Mouse (Mus musculus) urinary bladder, postnatal 0 days (tissue): ENCODE measurements around the gene Hes5. TPM values are rescaled to one million over a fixed set of nuclear protein-coding genes. Genes with fewer than 3 reads are reported as not detected.

Experiments used
- polyA plus RNA-seq: library from polyadenylated mRNA; unstranded; fragments of >200 nt; fragmentation: Nextera tagmentation; extraction: Ambion mirVana; gene quantifications from 2 replicates; pipeline ENCODE4 v1.2.1, GENCODE M21; 2015

The Hes5 gene
- polyA plus RNA-seq: not detected in 2 replicates

GRCm38 (mm10) chr4:154960690-154961225, at the start of gene Hes5:
TSS of gene Hes5 (plus strand) at chr4:154960923.

GRCm38 (mm10) chr4:154928395-154929087, 32.2 kb upstream of the Hes5 start, which contains the start of gene Tnfrsf14:
TSS of gene Tnfrsf14 (minus strand) at chr4:154928563.

GRCm38 (mm10) chr4:154963901-154964580, 3.3 kb downstream of the Hes5 start, which contains the start of gene Pank4:
TSS of gene Pank4 (plus strand) at chr4:154964123.

Other genes starting within 250 kb of the Hes5 start
- gene Ttc34, start 123.5 kb upstream of the Hes5 start, polyA plus RNA-seq: 0.05 and 0.06 TPM in 2 replicates
- 0.07 TPM in 1 of 2 replicates, not detected in the other for gene Mmel1, start 91.3 kb upstream of the Hes5 start, polyA plus RNA-seq
- gene Fam213b, start 61.8 kb upstream of the Hes5 start, polyA plus RNA-seq: 27.3 and 29.2 TPM in 2 replicates
- 2.7 and 2.8 TPM in 2 replicates for gene Tnfrsf14, start 32.4 kb upstream of the Hes5 start, polyA plus RNA-seq
- 18.8 and 19.7 TPM in 2 replicates for gene Pank4, start 3.2 kb downstream of the Hes5 start, polyA plus RNA-seq
- gene Plch2, start 95.9 kb downstream of the Hes5 start, polyA plus RNA-seq: 15.7 and 17.5 TPM in 2 replicates
- gene Pex10, start 106.1 kb downstream of the Hes5 start, polyA plus RNA-seq: 9.8 and 10.3 TPM in 2 replicates
- gene Rer1, start 125.5 kb downstream of the Hes5 start, polyA plus RNA-seq: 165 and 183 TPM in 2 replicates
- gene Morn1, start 125.7 kb downstream of the Hes5 start, polyA plus RNA-seq: 2.7 and 3.5 TPM in 2 replicates